Mouse (Mus musculus) embryonic facial prominence, embryonic 13.5 days (tissue): Measurements from ENCODE around the gene Tbrg4. TPM values are rescaled to one million over a fixed set of nuclear protein-coding genes. Genes with fewer than 3 reads are reported as not detected.

Experiments used
- ATAC-seq: fragments of 200-750 bp; cut with Nextera tagmentation; 2 replicates; pipeline ENCODE4 v1.8.0; 2017; ENCODE audit warnings: low read depth; ENCODE audit not compliant: insufficient number of reproducible peaks, insufficient read depth, low FRiP score, low TSS enrichment
- H3K27ac ChIP-seq: fragments of 300-500 bp; sonication (generic); 2 replicates; pipeline ENCODE4 v1.5.1; 2015; ENCODE audit warnings: moderate library complexity, mild to moderate bottlenecking, inconsistent platforms
- H3K27me3 ChIP-seq: fragments of 300-500 bp; sonication (generic); 2 replicates; pipeline ENCODE4 v1.6.1; 2015; ENCODE audit warnings: mild to moderate bottlenecking, inconsistent platforms
- H3K36me3 ChIP-seq: fragments of 300-500 bp; sonication (generic); 2 replicates; pipeline ENCODE4 v1.6.1; 2015; ENCODE audit warnings: mild to moderate bottlenecking, inconsistent platforms
- H3K4me1 ChIP-seq: fragments of 300-500 bp; sonication (generic); 2 replicates; pipeline ENCODE4 v1.6.1; 2015; ENCODE audit warnings: inconsistent platforms
- H3K4me2 ChIP-seq: fragments of 300-500 bp; sonication (generic); 2 replicates; pipeline ENCODE4 v1.6.1; 2015; ENCODE audit warnings: moderate library complexity, mild to moderate bottlenecking, inconsistent platforms
- H3K4me3 ChIP-seq: fragments of 300-500 bp; sonication (generic); 2 replicates; pipeline ENCODE4 v1.5.1; 2015; ENCODE audit warnings: mild to moderate bottlenecking, inconsistent platforms
- H3K9ac ChIP-seq: fragments of 300-500 bp; sonication (generic); 2 replicates; pipeline ENCODE4 v1.6.1; 2015; ENCODE audit warnings: mild to moderate bottlenecking, inconsistent platforms
- H3K9me3 ChIP-seq: fragments of 300-500 bp; sonication (generic); 2 replicates; pipeline ENCODE4 v1.6.1; 2016; ENCODE audit warnings: inconsistent platforms
- WGBS: fragments of 180-500 bp; shearing (Covaris S2); methylation state at CpG from one replicate; pipeline ENCODE4 v1.1.7; 2015; ENCODE audit warnings: mixed read lengths; 5-methylcytosine and 5-hydroxymethylcytosine counted together
- polyA plus RNA-seq: library from polyadenylated mRNA; unstranded; fragments of >200 nt; fragmentation: Nextera tagmentation; extraction: Ambion mirVana; gene quantifications from 2 replicates; pipeline ENCODE4 v1.2.1, GENCODE M21; 2015

Gene Tbrg4
- polyA plus RNA-seq, 1 experiment from 2014 or later: 38.5 TPM

DNA sequence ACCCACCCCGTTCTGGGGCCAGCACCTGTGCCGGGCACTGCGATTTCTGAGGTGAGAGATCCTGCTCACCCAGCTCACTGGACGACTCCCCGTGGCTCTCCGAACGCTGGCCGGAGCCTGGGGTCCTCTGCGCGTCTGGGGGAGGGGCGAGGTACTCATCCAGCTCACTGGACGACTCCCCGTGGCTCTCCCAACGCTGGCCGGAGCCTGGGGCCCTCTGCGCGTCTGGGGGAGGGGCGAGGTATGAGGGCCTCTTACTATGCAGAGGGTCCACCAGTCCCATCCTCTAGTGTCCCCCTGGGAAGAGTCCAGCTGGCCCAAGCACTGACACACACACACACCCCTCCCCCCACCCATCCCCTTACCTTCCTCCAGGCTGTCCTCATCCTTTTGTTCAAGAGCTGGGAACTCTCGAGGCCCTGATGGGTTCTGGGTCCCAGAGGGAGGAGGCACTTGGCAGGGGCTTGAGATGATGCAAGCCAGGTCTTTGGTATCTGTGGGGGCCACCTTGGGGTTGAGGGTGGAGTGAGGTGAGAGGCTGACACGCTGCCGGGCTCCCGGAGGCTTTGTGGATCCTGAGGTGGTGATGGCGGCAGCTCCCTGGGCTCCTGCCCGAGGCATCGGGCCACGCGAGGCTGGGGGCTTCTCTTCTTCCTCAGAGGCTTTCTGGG lies 26.7 kb downstream of the Tbrg4 start:
- no peak overlapping the region for H3K27ac ChIP-seq
- H3K36me3 ChIP-seq: peaks cover 48% of the 10 kb centered on the region
- no peaks in the 10 kb centered on the region for H3K9me3 ChIP-seq
- H3K4me3 ChIP-seq: no peak overlapping the region
- WGBS: 13% methylated on average over 27 of the region's 27 CpGs
- 0 out of 2 replicates have a peak overlapping the region, but pooled peaks have one; percentile 11 for H3K9ac ChIP-seq
- H3K4me2 ChIP-seq: no peak overlapping the region
- ATAC-seq: no peak
- peaks cover 25% of the 10 kb centered on the region for H3K4me1 ChIP-seq
- H3K27me3 ChIP-seq: peaks cover 12% of the 10 kb centered on the region

DNA sequence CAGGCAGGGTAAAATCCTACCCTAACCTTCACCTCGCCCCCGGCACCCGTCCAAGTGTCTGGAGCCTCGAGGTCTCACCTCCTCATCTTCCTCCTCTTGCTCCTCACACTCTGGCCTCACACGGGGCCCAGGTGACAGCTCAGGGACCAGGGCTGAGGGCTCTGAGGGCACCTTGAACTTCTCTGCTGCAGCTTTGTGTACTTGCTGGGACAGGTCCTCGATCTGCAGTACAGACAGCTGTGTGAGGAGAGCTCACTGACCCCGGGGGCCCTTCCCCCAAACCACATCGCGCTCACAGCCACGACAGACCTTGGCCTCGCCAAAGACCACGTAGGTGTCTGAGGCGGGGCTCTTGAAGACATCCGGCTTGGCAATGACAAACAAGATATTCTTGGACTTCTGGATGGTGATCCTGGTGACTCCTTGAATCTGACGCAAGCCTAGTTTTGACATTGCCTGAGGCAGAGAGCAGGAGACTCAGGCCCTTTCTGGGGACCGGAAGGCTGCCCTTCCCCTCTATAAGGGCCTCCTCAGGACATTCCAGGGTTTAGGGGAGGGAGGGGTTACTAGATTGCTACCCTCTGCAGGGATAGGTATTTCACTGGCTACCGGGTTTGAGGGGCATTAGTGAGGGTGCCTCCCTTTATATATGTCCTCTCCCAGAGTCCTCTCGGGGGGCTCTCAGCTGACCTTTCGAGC lies 27.5 kb downstream of the Tbrg4 start:
- H3K27ac ChIP-seq: no peak overlapping the region
- 0 out of 2 replicates have a peak overlapping the region, but pooled peaks have one; percentile 32 for H3K9ac ChIP-seq
- peaks cover 7% of the 10 kb centered on the region for H3K27me3 ChIP-seq
- peaks cover 17% of the 10 kb centered on the region for H3K4me1 ChIP-seq
- H3K4me3 ChIP-seq: no peak overlapping the region
- H3K4me2 ChIP-seq: no peak overlapping the region
- no peaks in the 10 kb centered on the region for H3K9me3 ChIP-seq
- 46% methylated on average over 19 of the region's 19 CpGs for WGBS
- peaks cover 56% of the 10 kb centered on the region for H3K36me3 ChIP-seq
- no peak for ATAC-seq

DNA sequence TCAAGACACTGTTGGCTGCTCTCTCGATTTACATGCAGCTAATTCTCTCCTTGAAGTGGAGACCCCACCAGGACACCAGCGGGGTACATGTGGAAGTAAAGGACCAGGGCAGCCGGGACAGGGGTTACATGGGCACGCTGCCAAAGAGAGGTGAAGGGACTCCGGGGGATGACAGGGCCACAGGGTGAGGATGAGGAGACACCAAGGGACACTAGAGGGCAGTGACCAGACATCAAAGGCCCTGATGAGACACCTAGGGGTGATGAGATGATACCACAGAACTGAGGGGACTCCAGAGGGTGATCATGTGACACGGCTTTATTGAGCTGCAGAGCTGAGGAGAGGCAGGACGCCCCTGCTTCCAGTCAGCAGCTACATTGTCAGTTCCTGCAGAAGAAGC lies 28.3 kb downstream of the Tbrg4 start:
- H3K9ac ChIP-seq: no peak overlapping the region
- H3K4me3 ChIP-seq: no peak overlapping the region
- H3K4me1 ChIP-seq: peaks cover 21% of the 10 kb centered on the region
- H3K27ac ChIP-seq: no peak overlapping the region
- ATAC-seq: no peak
- peaks cover under 1% of the 10 kb centered on the region; the same call in 1 of the 2 replicates for H3K27me3 ChIP-seq
- H3K36me3 ChIP-seq: peaks cover 64% of the 10 kb centered on the region
- WGBS: 78% methylated on average over 7 of the region's 7 CpGs
- H3K9me3 ChIP-seq: no peaks in the 10 kb centered on the region
- H3K4me2 ChIP-seq: no peak overlapping the region

DNA sequence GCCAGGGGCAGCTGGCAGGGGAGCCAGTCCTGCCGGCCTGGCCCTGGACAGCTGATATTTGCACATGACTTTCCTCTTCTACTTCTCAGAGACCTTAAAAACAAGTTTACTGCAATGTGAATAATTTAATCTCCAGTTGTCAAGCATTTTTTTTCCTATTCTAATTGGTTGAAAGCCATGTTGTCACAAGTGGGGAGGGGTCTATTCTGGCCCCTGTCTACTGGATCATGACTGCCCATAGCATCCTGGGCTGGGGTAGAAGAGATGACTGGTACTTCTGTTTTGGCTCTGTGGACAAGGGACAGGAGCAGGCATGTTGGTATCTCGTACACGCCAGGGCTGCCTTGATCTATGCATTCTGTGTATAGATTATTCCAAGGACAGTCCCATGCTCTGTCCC lies 29.3 kb downstream of the Tbrg4 start:
- WGBS: 84% methylated on average over 3 of the region's 3 CpGs
- no peak for ATAC-seq
- H3K27ac ChIP-seq: no peak overlapping the region
- peaks cover 21% of the 10 kb centered on the region for H3K4me1 ChIP-seq
- H3K4me2 ChIP-seq: no peak overlapping the region
- H3K9me3 ChIP-seq: no peaks in the 10 kb centered on the region
- no peaks in the 10 kb centered on the region for H3K27me3 ChIP-seq
- no peak overlapping the region for H3K4me3 ChIP-seq
- peaks cover 73% of the 10 kb centered on the region for H3K36me3 ChIP-seq
- no peak overlapping the region for H3K9ac ChIP-seq

DNA sequence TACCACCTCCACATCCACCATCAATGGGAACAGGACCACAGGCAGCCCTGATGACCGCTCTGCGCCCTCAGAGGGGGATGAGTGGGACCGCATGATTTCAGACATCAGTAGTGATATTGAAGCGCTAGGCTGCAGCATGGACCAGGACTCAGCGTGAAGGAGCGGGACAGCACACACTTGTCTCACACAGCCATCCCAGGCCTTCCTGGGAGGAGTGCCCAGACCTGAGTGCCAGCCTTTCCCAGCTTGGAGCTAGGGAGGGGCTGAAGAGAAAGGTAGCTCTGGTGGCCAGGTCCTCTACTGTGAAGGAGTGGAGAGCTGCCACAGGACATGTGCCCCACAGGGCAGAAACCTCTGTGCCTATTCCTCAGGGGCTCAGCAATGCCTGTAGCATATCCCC lies 29.7 kb downstream of the Tbrg4 start:
- Histone ChIP-seq H3K4me3 (no peak overlapping the region), H3K27me3 (no peaks in the 10 kb centered on the region), H3K36me3 (peaks cover 77% of the 10 kb centered on the region), H3K27ac (no peak overlapping the region), H3K4me2 (no peak overlapping the region), H3K9me3 (no peaks in the 10 kb centered on the region), H3K4me1 (peaks cover 21% of the 10 kb centered on the region), H3K9ac (no peak overlapping the region)
- ATAC-seq: no peak
- WGBS: 93% methylated on average over 6 of the region's 6 CpGs

DNA sequence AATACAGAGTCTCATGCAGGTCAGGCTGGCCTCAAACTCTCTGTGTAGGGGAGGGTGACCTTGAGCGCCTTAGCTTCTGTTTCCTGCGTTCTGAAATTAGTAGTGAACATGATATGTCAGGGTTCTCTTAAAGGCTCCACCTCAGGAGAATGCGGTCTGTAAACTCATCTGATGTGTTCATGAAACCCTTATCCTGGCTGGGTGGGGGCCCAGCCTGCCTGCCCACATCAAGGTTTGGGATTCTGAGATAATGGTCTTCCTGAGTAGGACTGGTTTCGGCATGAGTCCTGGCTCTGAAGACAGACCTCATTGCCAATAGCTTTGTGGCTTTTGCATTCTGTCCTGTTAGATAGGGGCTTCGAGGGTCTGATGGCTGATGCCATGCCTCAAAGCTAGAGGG lies 30.5 kb downstream of the Tbrg4 start:
- Histone ChIP-seq H3K9ac (no peak overlapping the region), H3K4me1 (peaks cover 21% of the 10 kb centered on the region), H3K27me3 (no peaks in the 10 kb centered on the region), H3K9me3 (no peaks in the 10 kb centered on the region), H3K4me3 (no peak overlapping the region), H3K36me3 (peaks cover 86% of the 10 kb centered on the region), H3K4me2 (no peak overlapping the region), H3K27ac (no peak overlapping the region)
- ATAC-seq: no peak
- WGBS: 79% methylated on average over 5 of the region's 5 CpGs

DNA sequence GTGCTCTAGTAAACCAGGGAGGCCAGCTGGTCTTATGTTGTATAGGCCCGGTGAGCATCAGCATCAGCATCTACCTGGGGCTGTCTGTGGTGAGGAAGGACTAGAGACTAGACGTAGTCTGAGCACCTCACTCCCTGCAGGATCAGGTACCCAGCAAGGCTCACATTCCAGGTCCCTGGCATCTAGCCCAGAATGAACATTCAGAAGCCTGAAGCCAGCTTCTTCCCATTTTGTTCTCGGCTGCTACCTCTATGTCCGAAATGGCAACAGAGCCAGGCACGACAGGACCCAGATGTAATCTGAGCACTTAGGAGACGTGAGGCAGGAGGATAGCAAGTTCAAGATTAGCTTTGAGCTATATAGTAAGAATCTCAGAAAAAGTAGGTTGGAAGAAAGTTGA lies 31.0 kb downstream of the Tbrg4 start:
- Histone ChIP-seq H3K9me3 (no peaks in the 10 kb centered on the region), H3K27ac (peak overlapping the region; percentile 52), H3K4me3 (no peak overlapping the region), H3K36me3 (peaks cover 91% of the 10 kb centered on the region), H3K4me1 (peaks cover 21% of the 10 kb centered on the region), H3K9ac (no peak overlapping the region), H3K27me3 (no peaks in the 10 kb centered on the region), H3K4me2 (no peak overlapping the region)
- ATAC-seq: no peak
- WGBS: 62% methylated on average over 6 of the region's 6 CpGs

DNA sequence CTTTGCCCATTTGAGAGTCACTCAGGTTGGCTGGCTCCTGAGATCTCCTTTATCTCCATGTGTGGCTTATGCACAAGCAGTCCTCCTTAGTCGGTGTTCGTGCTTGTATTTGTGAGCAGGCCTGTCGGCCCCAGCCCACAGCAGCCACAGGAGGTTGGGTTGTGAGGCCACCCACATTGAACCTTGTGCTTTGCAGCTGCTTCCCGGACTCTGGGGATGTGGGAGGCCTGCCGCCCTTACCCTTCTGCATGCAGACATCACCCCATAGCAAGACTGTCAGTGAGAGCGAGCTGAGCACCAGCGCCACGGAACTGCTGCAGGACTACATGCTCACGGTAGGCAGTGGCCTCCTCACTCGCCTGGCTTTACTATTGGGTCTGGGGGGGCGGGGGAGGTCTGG lies 32.5 kb downstream of the Tbrg4 start:
- H3K4me2 ChIP-seq: no peak overlapping the region
- H3K4me3 ChIP-seq: no peak overlapping the region
- no peaks in the 10 kb centered on the region for H3K9me3 ChIP-seq
- H3K27me3 ChIP-seq: no peaks in the 10 kb centered on the region
- ATAC-seq: no peak
- peaks cover 15% of the 10 kb centered on the region for H3K4me1 ChIP-seq
- H3K9ac ChIP-seq: no peak overlapping the region
- peak overlapping the region; percentile 52; the same call in 1 of the 2 replicates for H3K27ac ChIP-seq
- peaks cover 97% of the 10 kb centered on the region for H3K36me3 ChIP-seq
- 73% methylated on average over 11 of the region's 11 CpGs for WGBS

DNA sequence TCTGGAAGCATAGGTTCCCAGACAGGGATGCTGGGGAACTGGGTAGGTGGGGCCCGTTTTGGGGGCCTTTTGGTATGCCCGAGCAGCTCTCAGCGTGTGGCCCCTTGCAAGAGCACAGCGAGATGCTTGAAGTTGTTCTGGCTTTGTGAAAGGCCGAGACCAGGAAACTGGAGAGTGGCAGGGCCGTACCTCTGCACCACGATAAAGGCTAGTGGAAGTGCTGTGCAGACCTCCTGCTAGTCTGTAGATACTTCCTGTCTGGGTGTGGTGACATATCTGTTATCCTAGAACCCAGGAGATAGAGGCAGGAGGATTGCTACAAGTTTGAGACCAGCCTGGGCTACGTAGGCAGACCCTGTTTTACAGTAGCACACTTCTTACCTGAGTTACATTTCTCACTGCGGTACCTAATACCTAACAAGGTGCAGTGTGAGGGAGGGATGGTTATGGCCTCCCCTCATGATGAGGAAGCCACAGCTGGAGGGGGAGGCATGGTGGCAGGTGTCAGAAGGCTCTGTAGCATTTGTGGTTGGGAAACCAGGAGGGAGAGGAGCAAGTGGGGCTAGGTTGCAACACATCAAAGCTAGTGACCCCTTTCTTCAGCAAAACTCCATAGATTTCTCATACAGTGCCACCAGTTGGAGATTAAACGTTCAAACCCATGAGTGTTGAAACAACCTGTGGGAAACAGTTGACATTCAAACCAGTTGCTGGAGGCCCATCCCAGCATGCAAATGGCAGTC lies 34.8 kb downstream of the Tbrg4 start:
- Histone ChIP-seq H3K9me3 (no peaks in the 10 kb centered on the region), H3K4me1 (peaks cover 12% of the 10 kb centered on the region; the same call in 1 of the 2 replicates), H3K4me3 (no peak overlapping the region), H3K4me2 (no peak overlapping the region), H3K9ac (no peak overlapping the region), H3K36me3 (peaks cover 92% of the 10 kb centered on the region), H3K27ac (no peak overlapping the region), H3K27me3 (no peaks in the 10 kb centered on the region)
- 89% methylated on average over 10 of the region's 10 CpGs for WGBS
- no peak for ATAC-seq

DNA sequence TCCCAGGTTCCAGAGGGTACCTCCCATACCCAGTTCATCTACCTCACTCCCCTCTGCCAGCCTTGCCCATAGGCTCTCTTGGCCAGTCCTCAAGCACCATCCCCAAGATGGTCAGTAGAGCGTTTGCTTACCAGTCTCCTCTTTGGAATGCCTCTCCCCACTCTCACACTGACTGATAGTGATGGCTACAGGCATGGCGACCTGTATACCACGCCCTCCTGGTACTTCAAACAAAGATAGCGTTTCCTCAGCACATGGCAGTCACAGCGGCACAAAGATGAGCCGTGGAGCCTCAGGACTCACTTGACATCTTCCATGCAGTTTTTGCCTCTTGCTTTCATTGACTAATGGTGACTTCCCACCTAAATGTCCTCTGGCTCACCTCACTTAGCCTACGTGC lies 36.0 kb downstream of the Tbrg4 start:
- no peak overlapping the region for H3K27ac ChIP-seq
- H3K36me3 ChIP-seq: peaks cover 92% of the 10 kb centered on the region
- 91% methylated on average over 7 of the region's 7 CpGs for WGBS
- H3K9me3 ChIP-seq: no peaks in the 10 kb centered on the region
- ATAC-seq: no peak
- H3K9ac ChIP-seq: no peak overlapping the region
- H3K27me3 ChIP-seq: no peaks in the 10 kb centered on the region
- peaks cover 6% of the 10 kb centered on the region; the same call in 1 of the 2 replicates for H3K4me1 ChIP-seq
- no peak overlapping the region for H3K4me3 ChIP-seq
- no peak overlapping the region for H3K4me2 ChIP-seq

DNA sequence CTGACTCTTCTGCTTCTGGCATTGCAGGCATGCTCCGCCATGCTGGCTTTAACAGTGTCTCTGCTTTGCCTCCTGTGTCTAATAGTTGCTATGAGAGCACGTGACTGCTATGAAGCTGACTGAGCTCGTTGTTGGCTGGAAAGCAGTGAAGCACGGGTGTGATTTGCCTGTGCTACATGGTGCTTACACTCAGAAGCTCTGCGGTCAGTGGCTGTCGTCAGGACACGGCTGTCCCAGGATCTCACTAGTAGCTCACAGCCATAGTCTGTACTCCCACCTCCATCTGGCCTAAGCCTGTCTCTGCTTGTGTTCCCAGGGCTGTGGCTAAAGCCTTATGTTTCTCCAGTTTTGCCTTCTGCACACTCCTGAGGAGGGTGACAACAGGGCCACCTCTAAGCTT lies 37.6 kb downstream of the Tbrg4 start:
- Histone ChIP-seq H3K36me3 (peaks cover 83% of the 10 kb centered on the region), H3K9me3 (no peaks in the 10 kb centered on the region), H3K27me3 (no peaks in the 10 kb centered on the region), H3K4me2 (no peak overlapping the region), H3K4me3 (no peak overlapping the region), H3K9ac (no peak overlapping the region), H3K4me1 (peaks cover 6% of the 10 kb centered on the region; the same call in 1 of the 2 replicates), H3K27ac (no peak overlapping the region)
- no peak for ATAC-seq
- 90% methylated on average over 7 of the region's 7 CpGs for WGBS
